Mouse (Mus musculus): ENCODE measurements around the gene Rap1gap2.

DNA sequence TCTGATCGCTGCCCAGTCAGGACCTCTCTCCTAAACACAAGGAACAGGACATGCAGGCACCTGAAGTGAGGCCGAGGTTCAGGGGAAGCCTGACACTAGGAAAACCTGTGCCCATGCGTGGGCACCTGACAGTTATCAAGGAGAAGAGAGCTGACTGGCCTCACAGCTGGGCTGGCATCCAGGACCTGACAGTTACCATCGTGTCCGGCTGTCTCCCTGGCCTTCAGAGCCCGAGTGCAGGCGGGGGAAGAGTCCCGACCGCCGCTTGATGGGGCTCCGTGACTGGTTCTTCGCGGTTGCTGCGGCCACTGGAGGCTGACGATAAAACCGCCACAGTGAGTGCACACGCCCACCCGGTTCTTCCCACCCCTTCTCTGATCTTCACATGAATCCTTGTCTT lies 215.1 kb downstream of the Rap1gap2 start:
- TF ChIP-seq CHD2 (IDR thresholded peaks at IDR 0.05; ENCODE audit: low read length), result no peak
- TF ChIP-seq HCFC1 (IDR thresholded peaks at IDR 0.05; ENCODE audit: low read depth, low read length), result no peak
- TF ChIP-seq CHD1 (IDR thresholded peaks at IDR 0.05; ENCODE audit: low read depth, low read length), result no peak
- TF ChIP-seq POLR2A (IDR thresholded peaks at IDR 0.05; ENCODE audit: low read depth, low read length), result no peak
- TF ChIP-seq JUND (conservative IDR thresholded peaks at IDR 0.05; ENCODE audit: low read depth, low read length), result no peak
- no peak for TF ChIP-seq CTCF (conservative IDR thresholded peaks at IDR 0.05 in 1 of 2, IDR thresholded peaks at IDR 0.05 in 1 of 2; ENCODE audit: low read depth in 2 of 2, low read length in 2 of 2)
- TF ChIP-seq IRF4 (IDR thresholded peaks at IDR 0.05; ENCODE audit: low read depth, low read length), result no peak
- TF ChIP-seq ZMIZ1 (IDR thresholded peaks at IDR 0.05; ENCODE audit: low read depth, low read length), result no peak
- TF ChIP-seq TCF12 (IDR thresholded peaks at IDR 0.05; ENCODE audit: low read depth, low read length), result no peak
- no peak for TF ChIP-seq RAD21 (IDR thresholded peaks at IDR 0.05; ENCODE audit: low read depth, low read length)
- no peak for TF ChIP-seq E2F4 (IDR thresholded peaks at IDR 0.05; ENCODE audit: insufficient replicate concordance, low read depth, low read length)
- TF ChIP-seq ZKSCAN1 (IDR thresholded peaks at IDR 0.05; ENCODE audit: borderline replicate concordance, low read depth, low read length), result no peak
- no peak for TF ChIP-seq USF1 (IDR thresholded peaks at IDR 0.05; ENCODE audit: low read depth, low read length)
- TF ChIP-seq EP300 (IDR thresholded peaks at IDR 0.05; ENCODE audit: low read length), result no peak
